Mouse (Mus musculus) layer of hippocampus, adult 2 months (tissue): ENCODE measurements around the gene Calr. TPM values are rescaled to one million over a fixed set of nuclear protein-coding genes. Genes with fewer than 3 reads are reported as not detected.
A peak's percentile ranks its signal among the peaks of the same experiment; 100 is the strongest.

Experiments
- DNase-seq, 2 experiments: peaks; one replicate each; pipeline ENCODE4 v3.0.0; 2022; ENCODE audit warnings: low spot score in 2 of 2
- H3K27ac ChIP-seq: fragments of 200-600 bp; 2 replicates; pipeline ENCODE4 v1.8.1; 2022
- H3K4me3 ChIP-seq: fragments of 200-600 bp; 2 replicates; pipeline ENCODE4 v1.8.1; 2022; ENCODE audit warnings: mild to moderate bottlenecking
- CTCF ChIP-seq: fragments of 200-600 bp; conservative IDR thresholded peaks from 2 replicates; pipeline ENCODE4 v1.8.1; 2022; ENCODE audit warnings: antibody characterized with exemption, mild to moderate bottlenecking, moderate library complexity
- total RNA-seq, 2 experiments: library from RNA; stranded (reverse); gene quantifications; 2 replicates each; pipeline ENCODE4 v1.2.3; 2021

Gene Calr
- total RNA-seq, 2 experiments from 2014 or later: 457 to 504 TPM

DNA sequence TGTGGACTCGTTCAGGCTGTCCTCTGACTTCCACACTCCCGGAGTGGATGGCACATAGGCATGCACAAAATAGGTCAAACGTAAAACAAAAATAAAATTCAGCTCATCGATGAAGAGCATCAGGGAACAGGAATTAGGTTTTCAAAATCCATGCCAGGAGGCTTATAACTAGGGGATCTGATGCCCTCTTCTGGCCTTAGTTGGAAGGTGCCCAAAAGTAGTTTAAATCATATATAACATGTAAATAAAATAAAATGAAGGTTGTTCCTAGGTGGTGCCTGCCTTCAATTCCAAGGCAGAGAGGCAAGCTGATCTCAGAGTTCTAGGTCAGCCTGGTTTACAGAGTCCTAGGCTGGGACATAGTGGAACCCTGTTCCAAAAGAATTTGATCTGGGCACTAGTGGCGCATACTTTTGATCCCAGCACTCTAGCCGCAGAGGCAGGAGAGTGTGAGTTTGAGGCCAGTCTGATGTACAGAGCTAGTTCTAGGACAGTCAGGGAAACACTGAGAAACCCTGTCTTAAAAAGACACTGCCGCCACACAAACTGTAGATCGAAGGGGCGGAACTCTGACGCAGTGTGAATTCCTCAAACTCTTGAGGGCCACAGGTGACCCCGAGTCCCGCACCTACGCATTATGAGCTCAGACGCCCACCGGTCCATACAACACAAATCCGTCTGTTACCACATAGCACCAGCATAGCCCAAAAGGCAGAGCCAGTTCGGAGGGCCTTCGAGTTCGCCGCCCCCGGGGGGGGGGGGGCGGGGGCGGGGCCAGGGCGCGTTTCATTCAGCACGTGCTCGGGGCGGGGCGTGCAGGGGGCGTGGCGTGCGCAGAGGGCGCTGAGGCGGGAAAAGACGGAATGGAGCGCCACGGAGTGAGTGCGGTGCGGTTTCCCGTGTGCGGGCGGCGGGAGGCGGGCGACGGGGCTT is 24.9 kb upstream of the Calr start, which contains the start of gene Syce2:
Syce2 (plus strand) TSS at position 736 of the 933 bp plus-strand sequence.
- Histone ChIP-seq H3K27ac (peak within 1 kb of the TSS; percentile 59; the same call in 1 of the 2 replicates), H3K4me3 (peak within 1 kb of the TSS; percentile 60)
- DNase-seq: peak in 1 of 2 experiments; percentile 69
- peak; percentile 61 for TF ChIP-seq CTCF

DNA sequence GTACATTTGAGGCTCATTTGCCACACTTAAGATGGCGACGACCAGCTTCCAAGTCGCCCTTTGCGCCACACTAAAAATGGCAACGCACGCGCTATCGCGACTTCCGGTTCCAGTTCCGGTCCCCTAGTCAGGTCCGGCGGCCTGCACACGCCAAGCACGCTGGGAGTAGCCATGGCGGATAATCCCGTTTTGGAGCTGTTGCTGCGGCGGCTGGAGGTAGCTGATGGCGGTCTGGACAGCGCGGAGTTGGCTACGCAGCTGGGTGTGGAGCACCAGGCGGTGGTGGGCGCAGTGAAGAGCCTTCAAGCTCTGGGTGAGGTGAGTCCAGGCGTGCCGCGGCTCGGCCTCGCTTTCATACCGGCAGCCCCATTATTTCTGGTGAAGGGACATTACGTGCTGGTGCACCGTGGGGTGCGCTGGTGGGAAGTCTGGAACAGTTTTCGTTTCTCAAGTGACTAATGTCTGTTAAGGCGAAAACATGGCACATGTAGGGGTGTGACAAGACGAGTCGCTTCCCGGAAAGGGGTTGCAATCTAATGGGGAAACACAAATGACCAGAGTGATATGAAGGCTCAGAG is 10.2 kb upstream of the Calr start, which contains the start of gene Farsa:
Farsa (plus strand) TSS at position 126 of the 578 bp plus-strand sequence.
- no peak for TF ChIP-seq CTCF
- DNase-seq: peak; percentile 91 to 93
- Histone ChIP-seq H3K27ac (peak within 1 kb of the TSS; percentile 93), H3K4me3 (peak within 1 kb of the TSS; percentile 75)

DNA sequence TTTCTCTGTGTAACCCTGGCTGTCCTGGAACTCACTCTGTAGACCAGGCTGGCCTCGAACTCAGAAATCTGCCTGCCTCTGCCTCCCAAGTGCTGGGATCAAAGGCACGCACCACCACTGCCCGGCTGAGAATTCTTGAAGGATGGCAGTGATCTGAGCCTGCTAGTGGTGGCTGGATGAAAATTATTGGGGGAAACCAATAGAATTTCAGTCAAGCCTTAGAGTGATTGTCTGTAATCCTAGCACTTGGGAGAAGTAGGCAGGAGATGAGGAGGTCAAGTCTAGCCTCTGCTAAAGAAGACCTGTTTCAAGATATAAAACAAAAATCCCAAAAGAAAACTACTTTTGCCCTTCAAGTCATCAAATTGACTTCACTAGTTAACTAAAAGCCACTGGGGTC is 9.7 kb upstream of the Calr start:
- TF ChIP-seq CTCF: no peak
- DNase-seq: no peak
- Histone ChIP-seq H3K4me3 (no peak overlapping the region), H3K27ac (peak overlapping the region; percentile 93; the same call in 1 of the 2 replicates)

DNA sequence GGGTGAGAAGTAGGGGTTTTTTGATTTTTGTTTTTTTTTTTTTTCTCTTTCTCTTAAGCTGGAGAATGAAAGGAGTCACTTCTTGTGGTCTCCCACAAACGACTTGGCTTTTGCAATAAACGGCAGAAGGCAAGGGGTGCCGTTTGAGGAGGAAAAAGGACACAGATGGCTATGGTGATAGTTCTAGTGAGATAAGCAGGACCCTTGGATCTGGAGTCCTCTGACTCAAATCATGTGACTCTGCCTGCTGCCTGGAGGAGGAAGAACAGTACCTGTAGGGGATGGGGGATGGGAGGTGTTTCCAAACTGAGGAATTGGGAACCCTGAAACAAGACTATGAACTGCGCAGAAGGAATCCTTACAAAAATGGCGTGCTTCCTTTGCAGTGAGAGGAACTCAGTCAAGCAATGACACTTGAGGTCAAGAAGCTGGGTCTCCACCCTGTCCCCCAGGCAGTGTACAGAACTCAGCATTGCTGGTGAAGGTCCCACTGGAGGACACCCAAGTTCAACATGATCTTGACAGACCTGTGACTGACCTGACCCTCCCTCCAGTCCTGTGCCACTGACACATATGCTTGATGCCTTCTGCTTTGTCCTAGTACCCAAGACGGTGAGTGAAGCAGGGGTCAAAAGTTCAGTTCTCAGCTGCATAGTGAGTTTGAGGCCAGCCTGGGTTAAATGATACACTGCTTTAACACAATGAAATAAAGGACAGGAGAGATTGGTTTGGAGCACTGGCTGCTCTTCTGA is 1.1 kb upstream of the Calr start:
- DNase-seq: no peak
- TF ChIP-seq CTCF: no peak
- H3K27ac ChIP-seq: peak overlapping the region; percentile 90
- peak overlapping the region; percentile 73 for H3K4me3 ChIP-seq

DNA sequence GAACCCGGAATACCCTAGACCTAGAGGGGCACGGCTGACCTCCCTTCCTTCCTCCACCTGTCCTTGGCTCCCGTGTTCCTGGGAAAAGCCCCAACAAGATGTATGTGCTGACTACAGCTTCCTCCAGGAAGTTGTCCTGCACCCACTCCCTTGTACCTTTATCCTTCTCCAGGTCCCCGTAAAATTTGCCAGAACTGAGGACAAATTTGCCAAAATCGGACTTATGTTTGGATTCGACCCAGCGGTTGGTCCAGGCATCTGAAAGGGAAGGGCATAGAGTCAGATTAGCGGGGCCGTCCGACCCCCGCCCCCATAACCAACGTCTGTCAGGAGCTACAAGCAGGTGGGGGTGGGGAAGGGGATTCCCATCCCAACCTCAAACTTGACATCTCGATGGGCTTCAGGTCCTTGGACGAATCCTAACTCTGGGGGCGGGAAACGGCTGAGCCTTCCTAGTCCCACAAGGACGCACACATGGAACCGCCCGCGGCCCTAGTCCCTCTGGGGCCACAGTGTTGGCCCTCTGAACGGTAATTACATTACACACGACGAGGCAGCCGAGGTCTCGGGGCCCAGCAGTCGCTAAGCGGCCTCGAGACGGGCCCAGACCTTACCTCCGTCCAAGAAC is 526 bp downstream of the Calr start:
- Histone ChIP-seq H3K27ac (peak overlapping the region; percentile 97), H3K4me3 (peak overlapping the region; percentile 91)
- no peak for DNase-seq
- TF ChIP-seq CTCF: no peak

DNA sequence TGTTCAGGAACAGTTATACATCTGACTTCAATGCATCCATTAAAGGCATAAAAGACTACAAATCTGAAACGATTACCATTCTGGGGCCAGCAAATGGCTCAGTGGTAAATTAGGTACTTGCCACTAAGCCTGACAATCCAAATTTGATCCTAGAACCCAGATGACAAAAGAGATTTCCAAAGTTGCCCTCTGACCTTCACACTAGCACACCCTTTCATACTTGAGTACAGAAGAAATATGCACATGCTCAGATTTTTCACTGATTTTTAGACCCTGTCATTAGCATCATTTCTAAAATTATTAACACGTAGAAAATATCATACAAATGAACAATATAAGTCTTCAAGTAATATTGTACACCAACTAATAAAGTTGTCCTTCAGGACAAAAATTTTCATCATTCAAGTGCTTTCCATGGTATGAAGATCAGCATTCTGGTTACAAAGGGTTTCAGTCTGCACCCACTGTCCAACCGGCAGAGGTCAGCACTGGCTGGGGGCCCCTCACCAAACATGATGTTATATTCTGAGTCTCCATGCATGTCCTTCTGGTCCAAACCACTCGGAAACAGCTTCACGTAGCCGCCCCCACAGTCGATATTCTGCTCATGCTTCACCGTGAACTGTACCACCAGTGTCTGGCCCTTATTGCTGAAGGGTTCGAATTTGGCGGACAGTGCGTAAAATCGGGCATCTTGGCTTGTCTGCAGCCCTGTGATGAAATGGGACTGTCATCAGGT is 1.2 kb downstream of the Calr start:
- TF ChIP-seq CTCF: peak; percentile 72
- Histone ChIP-seq H3K27ac (peak overlapping the region; percentile 97), H3K4me3 (peak overlapping the region; percentile 91)
- DNase-seq: no peak

DNA sequence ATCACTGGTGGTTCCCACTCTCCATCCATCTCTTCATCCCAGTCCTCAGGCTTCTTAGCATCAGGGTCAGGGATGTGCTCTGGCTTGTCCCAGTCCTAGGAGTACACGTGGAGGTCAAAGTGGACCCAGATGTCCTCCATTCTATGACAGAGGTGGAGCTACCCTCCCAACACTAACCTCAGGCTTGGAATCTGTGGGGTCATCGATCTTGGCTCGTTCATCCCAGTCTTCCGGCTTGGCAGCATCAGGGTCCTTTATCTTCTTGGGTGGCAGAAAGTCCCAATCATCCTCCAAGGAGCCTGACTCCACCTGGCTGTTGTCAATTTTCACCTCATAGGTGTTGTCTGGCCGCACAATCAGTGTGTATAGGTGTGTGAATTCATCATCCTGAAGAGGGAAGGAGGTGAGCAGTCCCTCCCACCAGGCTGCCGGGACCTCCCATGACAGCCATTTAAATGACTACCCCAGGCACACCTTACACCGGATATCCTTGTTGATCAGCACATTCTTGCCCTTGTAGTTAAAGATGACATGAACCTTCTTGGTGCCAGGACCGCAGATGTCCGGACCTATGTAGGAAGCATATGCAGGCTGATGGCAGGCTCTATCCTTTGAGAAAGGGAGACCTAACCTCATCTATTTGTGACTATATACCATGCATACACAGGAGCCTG is 2.2 kb downstream of the Calr start:
- TF ChIP-seq CTCF: no peak
- Histone ChIP-seq H3K4me3 (peak overlapping the region; percentile 91), H3K27ac (peak overlapping the region; percentile 97; the same call in 1 of the 2 replicates)
- DNase-seq: no peak

DNA sequence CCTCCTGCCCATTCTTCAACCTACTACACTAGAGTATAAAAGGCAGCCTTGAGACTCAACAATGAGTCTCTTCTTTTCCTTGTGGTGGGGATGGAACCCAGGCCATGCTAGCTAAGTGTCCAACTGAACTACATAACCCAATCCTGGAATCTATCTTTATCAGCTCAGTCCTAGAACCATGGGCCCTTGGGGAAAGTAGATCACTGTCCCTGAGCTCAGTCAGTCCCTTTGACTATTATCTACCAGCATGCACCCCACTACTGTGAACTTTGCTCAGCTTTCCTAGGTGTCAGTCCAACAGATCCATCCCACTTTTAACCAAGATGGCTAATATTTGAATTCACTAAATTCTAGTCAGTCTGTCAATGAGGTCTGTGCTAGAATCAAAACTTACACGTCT is 5.2 kb downstream of the Calr start:
- TF ChIP-seq CTCF: no peak
- H3K4me3 ChIP-seq: no peak overlapping the region
- H3K27ac ChIP-seq: no peak overlapping the region
- no peak for DNase-seq

DNA sequence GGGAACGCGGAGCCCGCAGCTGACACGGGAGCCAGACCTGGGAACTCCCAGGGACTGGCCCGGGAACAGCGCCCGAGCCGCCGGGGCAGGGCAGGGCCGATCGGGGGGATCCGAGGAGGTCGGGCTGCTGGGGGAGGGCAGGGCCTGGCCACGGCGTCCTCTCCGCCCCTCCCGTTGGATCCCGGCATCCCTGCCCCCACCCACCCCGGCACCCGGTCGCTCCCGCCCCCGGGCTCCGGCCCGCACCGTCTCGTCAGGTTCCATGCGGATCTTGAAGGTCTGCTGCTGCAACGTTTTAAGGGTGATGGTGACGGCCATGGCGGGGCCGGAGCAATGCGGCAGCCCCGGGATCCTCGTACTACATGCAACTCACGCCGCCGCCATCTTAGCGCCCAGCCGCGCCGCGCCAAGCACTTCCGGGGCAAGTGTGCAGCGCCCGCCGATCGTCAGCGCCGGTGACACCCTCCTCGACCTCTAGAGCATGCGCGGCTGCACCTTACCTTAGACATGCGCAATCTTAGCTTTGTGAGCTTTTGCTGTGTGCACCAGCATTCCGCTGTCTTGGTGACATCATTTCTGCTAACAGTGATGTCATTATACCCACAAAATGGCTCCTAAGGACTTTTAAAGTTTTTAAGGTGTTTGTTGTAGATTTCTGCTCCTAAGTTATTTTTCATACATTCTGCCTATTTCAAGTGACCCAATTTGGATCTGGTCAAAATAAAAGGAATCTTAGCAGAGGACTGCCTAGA is 6.3 kb downstream of the Calr start, which contains the start of gene Rad23a:
Rad23a (minus strand) TSS at position 418 of the 752 bp plus-strand sequence.
- Histone ChIP-seq H3K4me3 (peak within 1 kb of the TSS; percentile 81), H3K27ac (peak within 1 kb of the TSS; percentile 90)
- peak; percentile 90 to 92 for DNase-seq
- TF ChIP-seq CTCF: no peak

DNA sequence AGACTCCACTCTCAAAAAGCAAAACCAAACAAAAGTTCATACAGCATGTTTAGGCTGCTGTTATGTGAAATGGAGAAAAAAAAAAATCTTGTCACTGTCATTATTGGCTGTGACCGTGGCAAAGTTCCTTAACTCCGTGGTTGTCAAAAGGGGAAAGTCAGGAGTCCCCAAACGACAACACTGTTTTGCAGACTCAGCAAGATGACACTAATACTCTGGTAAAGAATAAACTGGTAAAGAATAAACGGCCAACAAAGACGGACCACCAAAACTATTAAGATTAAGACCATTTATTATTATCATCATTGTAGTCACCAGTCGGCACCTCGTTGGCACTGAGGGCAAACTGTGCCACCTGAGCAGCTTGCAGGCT is 6.9 kb downstream of the Calr start:
- DNase-seq: no peak
- H3K4me3 ChIP-seq: peak overlapping the region; percentile 81
- TF ChIP-seq CTCF: no peak
- peak overlapping the region; percentile 90 for H3K27ac ChIP-seq
